Mouse (Mus musculus): ENCODE measurements around the gene Cox6b2.

DNA sequence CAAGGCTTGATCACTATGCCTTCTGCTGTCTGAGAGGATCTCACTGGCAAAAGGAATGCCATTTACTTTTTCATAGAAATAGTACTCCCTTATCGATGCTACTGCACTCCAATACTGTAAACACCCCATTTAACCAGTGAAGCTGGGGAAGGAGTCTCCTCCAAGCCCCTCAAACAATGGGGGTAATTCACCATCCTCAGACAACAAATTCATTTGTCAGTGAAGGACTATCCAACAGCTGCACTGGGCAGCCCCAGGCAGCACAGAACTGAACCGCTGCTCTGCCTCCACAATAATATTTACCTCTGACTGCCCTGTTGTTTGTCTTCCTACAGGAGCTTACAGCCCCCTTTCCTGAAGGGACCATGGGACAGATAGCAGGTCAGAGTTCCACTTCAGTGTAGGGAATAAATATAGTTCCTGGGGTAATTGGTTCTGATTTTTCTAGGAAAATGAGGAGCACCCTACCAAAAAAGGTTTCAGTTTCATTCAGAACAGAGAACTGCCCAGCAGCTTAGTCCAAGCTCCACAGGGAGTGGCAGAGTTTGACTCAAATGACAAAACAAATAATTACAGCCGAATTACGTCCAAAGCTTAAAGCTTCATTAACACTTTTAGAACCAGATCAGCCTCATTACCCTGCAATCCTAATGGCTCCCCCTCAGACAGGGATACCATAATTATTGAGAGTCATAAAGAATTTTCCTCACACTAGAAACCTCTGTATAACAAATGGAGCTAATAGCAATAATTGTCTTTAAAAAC lies 12.2 kb upstream of the Cox6b2 start:
- no peak for TF ChIP-seq GATA1 (IDR thresholded peaks at IDR 0.05; ENCODE audit: low read length)
- TF ChIP-seq TAL1 (IDR thresholded peaks at IDR 0.05; ENCODE audit: low read length): no peak
